Mouse (Mus musculus): ENCODE data around the gene Gria1.

DNA sequence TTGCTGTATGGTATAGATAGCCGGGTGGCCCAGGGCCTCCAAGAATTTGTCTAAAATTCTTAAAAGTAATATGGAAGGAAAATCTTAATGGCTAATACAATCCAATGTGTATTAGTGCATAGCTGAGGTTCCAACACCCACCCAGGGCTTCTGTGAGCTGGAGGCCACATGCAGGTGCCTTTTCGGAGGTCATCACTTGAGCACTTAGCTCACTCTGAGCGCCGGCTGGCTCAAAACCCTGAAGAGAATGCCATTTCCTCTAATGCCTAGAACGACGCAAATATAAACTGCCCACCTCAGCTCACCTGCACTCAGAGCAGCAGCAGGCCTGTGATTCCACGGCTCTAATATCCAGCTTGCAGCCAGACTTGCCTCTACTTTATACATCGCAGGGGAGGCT lies 148.9 kb downstream of the Gria1 start:
- TF ChIP-seq TAL1 (IDR thresholded peaks at IDR 0.05; ENCODE audit: low read length) (no peak), GATA1 (IDR thresholded peaks at IDR 0.05; ENCODE audit: low read length) (no peak)
